8 mouse cellular contexts compared by ENCODE assay signal in genomic region chr4:135175406-135176120, GRCm38 (mm10). TPM values are rescaled to one million over a fixed set of nuclear protein-coding genes. Genes with fewer than 3 reads are reported as not detected.
DNase-seq lines count a peak whose midpoint lies in the region; ATAC-seq lines count a peak whose summit lies in the region.

No protein-coding gene starts in this region.

- H3K4me3 ChIP-seq in forebrain, embryonic 15.5 days, result peak overlapping the region; percentile 22
- peak overlapping the region; percentile 22 for H3K4me3 ChIP-seq in limb, embryonic 13.5 days

- H3K9me3 ChIP-seq in forebrain, embryonic 15.5 days, result no peaks in the 10 kb centered on the region
- no peaks in the 10 kb centered on the region for H3K9me3 ChIP-seq in limb, embryonic 13.5 days

- no peak for ATAC-seq in forebrain, embryonic 15.5 days (replicated peaks)
- no peak for ATAC-seq in limb, embryonic 13.5 days (ENCODE audit: low FRiP score, low read depth)

- H3K27me3 ChIP-seq in forebrain, embryonic 15.5 days, result peaks cover 6% of the 10 kb centered on the region
- H3K27me3 ChIP-seq in limb, embryonic 13.5 days, result peaks cover 76% of the 10 kb centered on the region

- H3K36me3 ChIP-seq in forebrain, embryonic 15.5 days, result no peaks in the 10 kb centered on the region
- H3K36me3 ChIP-seq in limb, embryonic 13.5 days, result no peaks in the 10 kb centered on the region; the same call in 1 of the 2 replicates

- peak; percentile 29 for DNase-seq in left cerebral cortex, postnatal 4 days
- DNase-seq in left cerebral cortex, adult 9 months (ENCODE audit: low spot score in 2 of 2), result no peak
- DNase-seq in retina, embryonic 14.5 days (ENCODE audit: low spot score), result peak; percentile 49
- DNase-seq in frontal cortex, postnatal 10 days (ENCODE audit: low spot score in 2 of 2), result no peak
- DNase-seq in adrenal gland, adult 8-10 months, result no peak
- DNase-seq in right cerebral cortex, adult 2 months (ENCODE audit: low spot score in 2 of 2), result no peak

- H3K4me1 ChIP-seq in forebrain, embryonic 15.5 days, result peaks cover 8% of the 10 kb centered on the region
- H3K4me1 ChIP-seq in limb, embryonic 13.5 days, result peaks cover 53% of the 10 kb centered on the region

- H3K9ac ChIP-seq in forebrain, embryonic 15.5 days (replicated peaks), result peak overlapping the region; percentile 22; the same call in 1 of the 2 replicates
- peak overlapping the region; percentile 56 for H3K9ac ChIP-seq in limb, embryonic 13.5 days

- no peak overlapping the region for H3K27ac ChIP-seq in forebrain, embryonic 15.5 days (replicated peaks)
- no peak overlapping the region for H3K27ac ChIP-seq in limb, embryonic 13.5 days

- intact Hi-C loops in left cerebral cortex, postnatal 4 days (cut with DNase I), result no loop called here

- peak overlapping the region; percentile 47 for H3K4me2 ChIP-seq in forebrain, embryonic 15.5 days (replicated peaks)
- peak overlapping the region; percentile 58 for H3K4me2 ChIP-seq in limb, embryonic 13.5 days (replicated peaks)

- 7% methylated on average over 38 of the region's 38 CpGs for WGBS in forebrain, embryonic 15.5 days
- WGBS in limb, embryonic 13.5 days, result 8% methylated on average over 38 of the region's 38 CpGs

RNA-seq across cellular contexts. Expression of gene Runx3, which starts 55.1 kb away (rescaled TPM):
- under 1 TPM in 1 of 2 experiments, not detected in 1; 0.08 TPM for total RNA-seq in left cerebral cortex, postnatal 4 days (2021)
- polyA plus RNA-seq in forebrain, embryonic 15.5 days (2015; fragmentation: Nextera tagmentation; extraction: Ambion mirVana), result not detected in 2 replicates
- 3.7 and 4.6 TPM in 2 replicates for polyA plus RNA-seq in limb, embryonic 13.5 days (2015; fragmentation: Nextera tagmentation; extraction: Ambion mirVana)
- total RNA-seq in adrenal gland, adult 8-10 months (2022), result 1 to 10 TPM in 3 of 4 experiments, under 1 TPM in 1; 0.96 to 3.8 (median 2.1) TPM

Comparison
In these comparisons a context has a peak if more than half of its experiments do, and no peak if none do; other contexts are left out.
1. DNase-seq: peak in left cerebral cortex, postnatal 4 days (single experiment) and retina, embryonic 14.5 days (single experiment); none in left cerebral cortex, adult 9 months (0 of 2), frontal cortex, postnatal 10 days (0 of 2), adrenal gland, adult 8-10 months (single experiment) and right cerebral cortex, adult 2 months (0 of 2).